Mouse (Mus musculus) heart, embryonic 15.5 days (tissue): ENCODE measurements around the gene Lpar2. TPM values are rescaled to one million over a fixed set of nuclear protein-coding genes. Genes with fewer than 3 reads are reported as not detected.

ENCODE experiments used
- ATAC-seq: fragments of 200-750 bp; cut with Nextera tagmentation; replicated peaks from 2 replicates; pipeline ENCODE4 v1.8.0; 2017; ENCODE audit warnings: low read depth, moderate TSS enrichment; ENCODE audit not compliant: insufficient number of reproducible peaks, insufficient read depth, low FRiP score
- H3K27ac ChIP-seq: fragments of 300-500 bp; sonication (generic); 2 replicates; pipeline ENCODE4 v1.5.1; 2015; ENCODE audit warnings: mild to moderate bottlenecking, inconsistent platforms
- H3K27me3 ChIP-seq: fragments of 300-500 bp; sonication (generic); 2 replicates; pipeline ENCODE4 v1.6.1; 2015; ENCODE audit warnings: inconsistent platforms
- H3K36me3 ChIP-seq: fragments of 300-500 bp; sonication (generic); 2 replicates; pipeline ENCODE4 v1.6.1; 2015; ENCODE audit warnings: mild to moderate bottlenecking, inconsistent platforms
- H3K4me1 ChIP-seq: fragments of 300-500 bp; sonication (generic); replicated peaks from 2 replicates; pipeline ENCODE4 v1.6.1; 2015; ENCODE audit warnings: inconsistent platforms
- H3K4me2 ChIP-seq: fragments of 300-500 bp; sonication (generic); 2 replicates; pipeline ENCODE4 v1.6.1; 2015; ENCODE audit warnings: inconsistent platforms, mild to moderate bottlenecking, moderate library complexity
- H3K4me3 ChIP-seq: fragments of 300-500 bp; sonication (generic); 2 replicates; pipeline ENCODE4 v1.5.1; 2015; ENCODE audit warnings: mild to moderate bottlenecking, inconsistent platforms
- H3K9ac ChIP-seq: fragments of 300-500 bp; sonication (generic); 2 replicates; pipeline ENCODE4 v1.6.1; 2015; ENCODE audit warnings: mild to moderate bottlenecking, inconsistent platforms
- H3K9me3 ChIP-seq: fragments of 300-500 bp; sonication (generic); replicated peaks from 2 replicates; pipeline ENCODE4 v1.6.1; 2016; ENCODE audit warnings: inconsistent platforms
- WGBS: fragments of 180-500 bp; shearing (Covaris S2); methylation state at CpG from one replicate; pipeline ENCODE4 v1.1.7; 2015; ENCODE audit warnings: mixed read lengths; 5-methylcytosine and 5-hydroxymethylcytosine counted together
- polyA plus RNA-seq: library from polyadenylated mRNA; unstranded; fragments of >200 nt; fragmentation: Nextera tagmentation; extraction: Ambion mirVana; gene quantifications from 2 replicates; pipeline ENCODE4 v1.2.1, GENCODE M21; 2015

The Lpar2 gene
- polyA plus RNA-seq, 1 experiment from 2014 or later, result 0.15 TPM

DNA sequence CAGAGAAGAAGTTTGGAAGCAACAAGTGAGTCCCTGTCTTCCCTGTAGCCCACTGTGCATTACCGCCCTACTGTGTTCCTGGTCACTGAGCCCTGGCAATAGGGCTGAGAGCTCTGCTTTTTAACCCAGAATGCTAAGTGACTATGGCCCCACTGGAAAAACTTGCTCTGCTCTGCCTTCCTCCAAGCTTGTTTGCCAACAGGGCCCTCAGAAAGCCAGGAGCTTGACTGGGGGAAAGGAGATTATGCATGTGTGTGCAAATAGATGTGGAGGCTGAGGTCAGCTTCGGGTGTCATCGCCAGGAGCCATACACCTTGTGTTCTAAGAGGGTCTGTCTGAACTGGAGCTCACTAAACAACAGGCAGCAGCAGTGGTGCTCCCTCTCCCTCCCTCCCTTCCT, 28.1 kb upstream of the Lpar2 start:
- H3K9me3 ChIP-seq, result no peaks in the 10 kb centered on the region
- H3K27me3 ChIP-seq, result no peaks in the 10 kb centered on the region
- no peak overlapping the region for H3K4me3 ChIP-seq
- no peak overlapping the region for H3K27ac ChIP-seq
- no peak overlapping the region for H3K9ac ChIP-seq
- no peak overlapping the region for H3K4me2 ChIP-seq
- ATAC-seq, result no peak
- peaks cover 21% of the 10 kb centered on the region for H3K4me1 ChIP-seq
- peaks cover 53% of the 10 kb centered on the region for H3K36me3 ChIP-seq
- WGBS, result 85% methylated on average over 3 of the region's 3 CpGs

DNA sequence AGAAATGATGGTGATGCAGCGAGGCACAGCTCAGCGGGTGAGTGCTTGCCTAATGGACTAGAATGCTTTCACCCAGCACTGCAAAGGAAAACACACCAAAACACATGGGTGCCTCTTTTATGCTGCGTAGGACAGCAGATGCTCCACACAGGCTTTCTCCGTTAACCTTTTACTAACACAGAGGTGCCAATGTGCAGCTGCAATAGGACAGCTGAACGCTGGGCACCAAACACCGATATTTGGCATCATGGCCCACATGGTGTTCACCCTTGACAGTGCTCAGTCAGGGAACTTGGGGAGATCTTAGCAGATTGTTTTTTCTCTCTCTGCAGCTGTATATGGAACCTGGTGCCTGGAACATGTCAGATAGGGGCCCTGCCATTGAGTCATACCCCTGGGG, 27.3 kb upstream of the Lpar2 start:
- no peak for ATAC-seq
- Histone ChIP-seq H3K4me3 (no peak overlapping the region), H3K9ac (no peak overlapping the region), H3K9me3 (no peaks in the 10 kb centered on the region), H3K36me3 (peaks cover 61% of the 10 kb centered on the region), H3K4me1 (peaks cover 18% of the 10 kb centered on the region), H3K27ac (no peak overlapping the region), H3K4me2 (no peak overlapping the region), H3K27me3 (no peaks in the 10 kb centered on the region)
- 92% methylated on average over 6 of the region's 6 CpGs for WGBS

DNA sequence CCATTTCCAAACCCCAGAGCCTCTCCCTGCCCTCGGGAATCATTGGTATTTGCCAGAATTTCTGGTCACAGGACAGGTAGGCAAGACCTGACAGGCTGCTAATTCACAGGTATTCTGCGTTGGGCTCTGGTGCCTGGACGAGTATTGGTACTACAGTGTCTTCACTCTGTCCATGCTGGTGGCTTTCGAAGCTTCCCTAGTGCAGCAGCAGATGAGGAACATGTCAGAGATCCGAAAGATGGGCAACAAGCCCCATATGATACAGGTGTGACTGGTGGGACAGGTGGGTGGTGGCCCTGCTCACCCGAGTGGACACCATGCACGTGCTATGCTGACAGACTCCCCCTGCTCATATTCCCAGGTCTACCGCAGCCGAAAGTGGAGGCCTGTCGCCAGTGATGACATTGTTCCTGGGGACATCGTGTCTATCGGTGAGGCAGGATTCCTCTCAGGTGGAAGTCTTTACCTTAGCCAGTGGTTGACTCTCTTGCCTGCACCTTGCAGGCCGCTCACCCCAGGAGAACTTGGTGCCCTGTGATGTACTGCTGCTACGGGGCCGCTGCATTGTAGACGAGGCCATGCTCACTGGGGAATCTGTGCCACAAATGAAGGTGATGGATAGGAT, 25.4 kb upstream of the Lpar2 start:
- Histone ChIP-seq H3K9ac (no peak overlapping the region), H3K4me3 (no peak overlapping the region), H3K4me1 (peaks cover 12% of the 10 kb centered on the region), H3K27me3 (no peaks in the 10 kb centered on the region), H3K27ac (no peak overlapping the region), H3K4me2 (no peak overlapping the region), H3K9me3 (no peaks in the 10 kb centered on the region), H3K36me3 (peaks cover 79% of the 10 kb centered on the region)
- WGBS, result 90% methylated on average over 16 of the region's 16 CpGs
- ATAC-seq, result no peak

- 93% methylated on average over 10 of the region's 10 CpGs for WGBS
- no peak for ATAC-seq
- Histone ChIP-seq H3K4me3 (no peak overlapping the region), H3K9me3 (no peaks in the 10 kb centered on the region), H3K9ac (no peak overlapping the region), H3K4me2 (no peak overlapping the region), H3K27ac (no peak overlapping the region), H3K27me3 (no peaks in the 10 kb centered on the region), H3K4me1 (peaks cover 3% of the 10 kb centered on the region), H3K36me3 (peaks cover 88% of the 10 kb centered on the region)
These were observed 24.6 kb upstream of the Lpar2 start for GRCm38 (mm10) chr8:69797661-69798060.

GRCm38 (mm10) chr8:69799261-69799660, 23.0 kb upstream of the Lpar2 start:
- Histone ChIP-seq H3K4me1 (no peaks in the 10 kb centered on the region), H3K36me3 (peaks cover 97% of the 10 kb centered on the region)
- 91% methylated on average over 8 of the region's 8 CpGs for WGBS

DNA sequence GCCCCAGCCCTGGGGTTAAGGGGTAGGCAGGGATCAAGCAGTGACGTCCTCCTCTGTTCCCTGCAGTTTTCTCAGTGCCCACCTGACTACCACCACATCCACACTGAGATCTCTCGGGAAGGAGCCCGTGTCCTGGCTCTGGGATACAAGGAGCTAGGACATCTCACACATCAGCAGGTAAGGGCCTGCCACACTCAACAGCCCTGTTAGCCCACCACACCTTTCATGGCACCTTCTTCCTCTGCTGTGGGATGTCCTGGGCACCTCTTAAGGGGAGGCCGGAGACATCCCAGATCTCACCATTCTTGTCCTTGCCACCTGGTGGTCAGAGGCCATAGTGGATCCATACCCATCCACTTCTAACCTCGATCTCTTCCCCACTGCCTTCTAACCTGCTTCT, 22.3 kb upstream of the Lpar2 start:
- H3K27me3 ChIP-seq, result no peaks in the 10 kb centered on the region
- peaks cover 97% of the 10 kb centered on the region for H3K36me3 ChIP-seq
- H3K9ac ChIP-seq, result no peak overlapping the region
- H3K9me3 ChIP-seq, result no peaks in the 10 kb centered on the region
- no peak overlapping the region for H3K27ac ChIP-seq
- 94% methylated on average over 5 of the region's 5 CpGs for WGBS
- no peak for ATAC-seq
- H3K4me2 ChIP-seq, result no peak overlapping the region
- no peak overlapping the region for H3K4me3 ChIP-seq
- H3K4me1 ChIP-seq, result no peaks in the 10 kb centered on the region

More at GRCm38 (mm10) chr8:69799261-69799660, 23.0 kb upstream of the Lpar2 start:
- H3K4me3 ChIP-seq, result no peak overlapping the region
- H3K27me3 ChIP-seq, result no peaks in the 10 kb centered on the region
- no peak overlapping the region for H3K27ac ChIP-seq
- no peaks in the 10 kb centered on the region for H3K9me3 ChIP-seq
- H3K4me2 ChIP-seq, result no peak overlapping the region
- H3K9ac ChIP-seq, result no peak overlapping the region
- ATAC-seq, result no peak

GRCm38 (mm10) chr8:69801796-69802195, 20.4 kb upstream of the Lpar2 start:
- WGBS, result 93% methylated on average over 4 of the region's 4 CpGs
- Histone ChIP-seq H3K9me3 (no peaks in the 10 kb centered on the region), H3K36me3 (peaks cover 97% of the 10 kb centered on the region), H3K4me2 (no peak overlapping the region), H3K4me1 (no peaks in the 10 kb centered on the region), H3K27ac (no peak overlapping the region), H3K27me3 (no peaks in the 10 kb centered on the region), H3K4me3 (no peak overlapping the region), H3K9ac (no peak overlapping the region)
- ATAC-seq, result no peak

GRCm38 (mm10) chr8:69802216-69802615, 20.0 kb upstream of the Lpar2 start:
- Histone ChIP-seq H3K9ac (no peak overlapping the region), H3K27me3 (no peaks in the 10 kb centered on the region), H3K36me3 (peaks cover 97% of the 10 kb centered on the region), H3K27ac (no peak overlapping the region), H3K9me3 (no peaks in the 10 kb centered on the region), H3K4me1 (no peaks in the 10 kb centered on the region), H3K4me3 (no peak overlapping the region), H3K4me2 (no peak overlapping the region)
- ATAC-seq, result no peak

GRCm38 (mm10) chr8:69803366-69803765, 18.9 kb upstream of the Lpar2 start:
- Histone ChIP-seq H3K27me3 (no peaks in the 10 kb centered on the region), H3K4me1 (peaks cover 3% of the 10 kb centered on the region), H3K36me3 (peaks cover 96% of the 10 kb centered on the region), H3K4me3 (no peak overlapping the region), H3K9me3 (no peaks in the 10 kb centered on the region), H3K4me2 (no peak overlapping the region), H3K27ac (no peak overlapping the region), H3K9ac (no peak overlapping the region)
- ATAC-seq, result no peak
- WGBS, result 93% methylated on average over 7 of the region's 7 CpGs

DNA sequence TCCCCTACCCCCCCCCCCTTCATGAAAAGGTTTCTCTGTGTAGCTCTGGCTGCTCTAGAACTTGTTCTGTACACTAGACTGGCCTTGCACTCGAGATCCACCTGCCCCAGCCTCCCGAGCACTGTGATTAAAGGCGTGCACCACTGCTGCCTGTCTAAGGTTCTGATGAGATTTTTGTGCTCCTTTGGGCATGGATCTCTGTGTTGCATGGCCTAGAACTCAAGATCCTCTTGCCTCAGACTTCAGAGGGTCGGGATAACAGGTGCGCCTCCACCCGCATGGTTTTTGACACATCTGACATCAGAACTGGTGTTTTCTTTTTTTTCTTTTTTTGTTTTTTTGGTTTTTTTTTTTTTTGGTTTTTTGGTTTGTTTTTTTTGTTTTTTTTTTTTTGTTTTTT, 17.7 kb upstream of the Lpar2 start:
- Histone ChIP-seq H3K4me2 (no peak overlapping the region), H3K4me1 (peaks cover 12% of the 10 kb centered on the region), H3K9me3 (no peaks in the 10 kb centered on the region), H3K27ac (no peak overlapping the region), H3K36me3 (peaks cover 85% of the 10 kb centered on the region), H3K4me3 (no peak overlapping the region), H3K9ac (no peak overlapping the region), H3K27me3 (no peaks in the 10 kb centered on the region)
- WGBS, result 88% methylated on average over 6 of the region's 6 CpGs
- no peak for ATAC-seq

DNA sequence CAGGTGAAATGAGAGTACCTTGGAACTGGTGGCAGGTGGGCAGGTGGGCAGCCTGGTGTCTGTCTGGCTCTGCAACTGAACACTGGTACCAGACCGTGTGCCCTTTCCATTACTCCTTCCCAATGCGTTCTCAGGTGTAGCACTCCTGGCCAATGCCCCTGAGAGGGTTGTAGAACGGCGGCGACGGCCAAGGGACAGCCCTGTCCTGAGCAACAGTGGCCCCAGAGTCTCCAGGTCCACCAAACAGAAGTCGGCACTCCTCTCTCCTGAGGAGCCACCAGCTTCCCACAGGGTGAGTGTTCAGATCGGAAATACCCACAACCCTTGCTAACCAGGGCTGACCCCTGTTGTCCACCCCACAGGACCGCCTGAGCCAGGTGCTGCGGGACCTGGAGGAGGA, 17.1 kb upstream of the Lpar2 start:
- Histone ChIP-seq H3K4me3 (no peak overlapping the region), H3K36me3 (peaks cover 79% of the 10 kb centered on the region), H3K27me3 (no peaks in the 10 kb centered on the region), H3K9me3 (no peaks in the 10 kb centered on the region), H3K27ac (no peak overlapping the region), H3K4me2 (no peak overlapping the region), H3K4me1 (peaks cover 12% of the 10 kb centered on the region), H3K9ac (no peak overlapping the region)
- no peak for ATAC-seq
- 92% methylated on average over 10 of the region's 10 CpGs for WGBS

DNA sequence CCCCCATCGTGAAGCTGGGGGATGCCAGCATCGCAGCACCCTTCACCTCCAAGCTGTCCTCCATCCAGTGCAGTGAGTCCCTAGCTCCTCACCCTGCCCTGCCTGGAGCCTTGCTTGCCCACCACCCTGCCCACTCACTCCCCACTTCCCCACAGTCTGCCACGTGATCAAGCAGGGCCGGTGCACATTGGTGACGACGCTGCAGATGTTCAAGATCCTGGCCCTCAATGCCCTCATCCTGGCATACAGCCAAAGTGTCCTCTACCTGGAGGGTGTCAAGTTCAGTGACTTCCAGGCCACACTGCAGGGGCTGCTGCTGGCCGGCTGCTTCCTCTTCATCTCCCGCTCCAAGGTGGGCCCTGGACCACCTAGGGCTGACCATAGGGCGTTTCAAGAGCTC, 16.7 kb upstream of the Lpar2 start:
- no peak overlapping the region for H3K4me2 ChIP-seq
- H3K9me3 ChIP-seq, result no peaks in the 10 kb centered on the region
- no peak overlapping the region for H3K9ac ChIP-seq
- H3K36me3 ChIP-seq, result peaks cover 75% of the 10 kb centered on the region
- no peak overlapping the region for H3K27ac ChIP-seq
- peaks cover 12% of the 10 kb centered on the region for H3K4me1 ChIP-seq
- 83% methylated on average over 9 of the region's 9 CpGs for WGBS
- H3K27me3 ChIP-seq, result no peaks in the 10 kb centered on the region
- ATAC-seq, result no peak
- no peak overlapping the region for H3K4me3 ChIP-seq
